Mouse (Mus musculus) hindbrain, embryonic 11.5 days (tissue): ENCODE measurements around the gene Slc47a1. TPM values are rescaled to one million over a fixed set of nuclear protein-coding genes. Genes with fewer than 3 reads are reported as not detected.
"Not testable (repeated sequence)": the region's sequence is repeated elsewhere in the genome, so short reads cannot be mapped to it uniquely, and the experiment has no call there.

ENCODE experiments used
- ATAC-seq: fragments of 200-750 bp; cut with Nextera tagmentation; 2 replicates; pipeline ENCODE4 v1.8.0; 2017; ENCODE audit warnings: mild to moderate bottlenecking, moderate TSS enrichment, moderate library complexity; ENCODE audit not compliant: low FRiP score
- DNase-seq: peaks from one replicate; pipeline ENCODE4 v3.0.0-alpha.2; 2015; ENCODE audit warnings: low spot score
- H3K27ac ChIP-seq: fragments of 300-500 bp; sonication (generic); 2 replicates; pipeline ENCODE4 v1.5.1; 2014; ENCODE audit warnings: mild to moderate bottlenecking, low read depth, low read length
- H3K27me3 ChIP-seq: fragments of 300-500 bp; sonication (generic); 2 replicates; pipeline ENCODE4 v1.6.1; 2014; ENCODE audit warnings: mild to moderate bottlenecking, low read length, moderate library complexity, mixed read lengths; ENCODE audit not compliant: control insufficient read depth, insufficient read depth
- H3K36me3 ChIP-seq: fragments of 300-500 bp; sonication (generic); 2 replicates; pipeline ENCODE4 v1.6.1; 2014; ENCODE audit warnings: mild to moderate bottlenecking, low read length, moderate library complexity, mixed read lengths; ENCODE audit not compliant: control insufficient read depth, insufficient read depth
- H3K4me1 ChIP-seq: fragments of 300-500 bp; sonication (generic); replicated peaks from 2 replicates; pipeline ENCODE4 v1.6.1; 2014; ENCODE audit warnings: low read length, mixed read lengths; ENCODE audit not compliant: control insufficient read depth, insufficient read depth
- H3K4me2 ChIP-seq: fragments of 300-500 bp; sonication (generic); replicated peaks from 2 replicates; pipeline ENCODE4 v1.6.1; 2014; ENCODE audit warnings: mild to moderate bottlenecking, low read depth, low read length
- H3K4me3 ChIP-seq: fragments of 300-500 bp; sonication (generic); 2 replicates; pipeline ENCODE4 v1.5.1; 2014; ENCODE audit warnings: low read depth, low read length
- H3K9ac ChIP-seq: fragments of 300-500 bp; sonication (generic); 2 replicates; pipeline ENCODE4 v1.6.1; 2014; ENCODE audit warnings: low read depth, low read length
- H3K9me3 ChIP-seq: fragments of 300-500 bp; sonication (generic); 2 replicates; pipeline ENCODE4 v1.6.1; 2016; ENCODE audit warnings: low read length; ENCODE audit not compliant: control insufficient read depth
- WGBS: fragments of 180-500 bp; shearing (Covaris S2); extraction: QIAGEN DNeasy Blood & Tissue Kit; methylation state at CpG from one replicate; pipeline ENCODE4 v1.1.7; 2014; 5-methylcytosine and 5-hydroxymethylcytosine counted together
- polyA plus RNA-seq: library from polyadenylated mRNA; unstranded; fragments of >200 nt; fragmentation: Nextera tagmentation; extraction: Ambion mirVana; gene quantifications from 2 replicates; pipeline ENCODE4 v1.2.1, GENCODE M21; 2014

The Slc47a1 gene
- polyA plus RNA-seq, 1 experiment from 2014 or later, result 0.15 TPM

- no peak overlapping the region for H3K27ac ChIP-seq
- WGBS, result 82% methylated on average over 2 of the region's 2 CpGs
- H3K9ac ChIP-seq, result no peak overlapping the region
- no peaks in the 10 kb centered on the region for H3K36me3 ChIP-seq
- H3K9me3 ChIP-seq, result no peaks in the 10 kb centered on the region
- H3K4me1 ChIP-seq, result no peaks in the 10 kb centered on the region
- no peak overlapping the region for H3K4me3 ChIP-seq
- no peaks in the 10 kb centered on the region for H3K27me3 ChIP-seq
- DNase-seq, result no peak
- no peak overlapping the region for H3K4me2 ChIP-seq
- ATAC-seq, result no peak
Measured at GRCm38 (mm10) chr11:61316864-61317263, 61.3 kb downstream of the Slc47a1 start.

GRCm38 (mm10) chr11:61310321-61310720, 67.8 kb downstream of the Slc47a1 start:
- 71% methylated on average over 7 of the region's 7 CpGs for WGBS
- Histone ChIP-seq H3K4me2 (no peak overlapping the region), H3K27me3 (no peaks in the 10 kb centered on the region), H3K4me1 (no peaks in the 10 kb centered on the region), H3K9me3 (no peaks in the 10 kb centered on the region), H3K36me3 (no peaks in the 10 kb centered on the region), H3K4me3 (no peak overlapping the region), H3K27ac (no peak overlapping the region), H3K9ac (no peak overlapping the region)
- no peak for DNase-seq
- no peak for ATAC-seq

- DNase-seq (no peak), ATAC-seq (no peak)
- Histone ChIP-seq H3K27ac (no peak overlapping the region), H3K9me3 (no peaks in the 10 kb centered on the region), H3K4me3 (no peak overlapping the region), H3K36me3 (no peaks in the 10 kb centered on the region), H3K4me2 (no peak overlapping the region), H3K9ac (no peak overlapping the region), H3K4me1 (no peaks in the 10 kb centered on the region), H3K27me3 (no peaks in the 10 kb centered on the region)
- 73% methylated on average over 12 of the region's 12 CpGs for WGBS
Measured at GRCm38 (mm10) chr11:61309831-61310230, 68.3 kb downstream of the Slc47a1 start.

GRCm38 (mm10) chr11:61307795-61308194, 70.3 kb downstream of the Slc47a1 start:
- 44% methylated on average over 7 of the region's 7 CpGs for WGBS
- ATAC-seq (no peak), DNase-seq (no peak)
- H3K9ac ChIP-seq, result no peak overlapping the region
- H3K27me3 ChIP-seq, result no peaks in the 10 kb centered on the region
- H3K4me3 ChIP-seq, result no peak overlapping the region
- H3K4me1 ChIP-seq, result no peaks in the 10 kb centered on the region
- no peaks in the 10 kb centered on the region for H3K9me3 ChIP-seq
- H3K36me3 ChIP-seq, result no peaks in the 10 kb centered on the region
- H3K27ac ChIP-seq, result no peak overlapping the region
- no peak overlapping the region for H3K4me2 ChIP-seq

GRCm38 (mm10) chr11:61305377-61305776, 72.8 kb downstream of the Slc47a1 start:
- Histone ChIP-seq H3K27ac (no peak overlapping the region), H3K27me3 (no peaks in the 10 kb centered on the region), H3K9ac (no peak overlapping the region), H3K36me3 (no peaks in the 10 kb centered on the region), H3K4me2 (no peak overlapping the region), H3K4me3 (no peak overlapping the region), H3K4me1 (no peaks in the 10 kb centered on the region; the same call in 1 of the 2 replicates), H3K9me3 (no peaks in the 10 kb centered on the region)
- DNase-seq (peak; percentile 41), ATAC-seq (no peak)
- WGBS, result 80% methylated on average over 4 of the region's 4 CpGs

- not testable (repeated sequence) for H3K9me3 ChIP-seq, H3K36me3 ChIP-seq, H3K4me3 ChIP-seq, ATAC-seq, H3K27me3 ChIP-seq, H3K4me2 ChIP-seq, H3K4me1 ChIP-seq, DNase-seq, H3K9ac ChIP-seq, H3K27ac ChIP-seq
- 91% methylated on average over 5 of the region's 10 CpGs for WGBS
Measured at GRCm38 (mm10) chr11:61304535-61304934, 73.6 kb downstream of the Slc47a1 start.

GRCm38 (mm10) chr11:61300716-61301392, 77.3 kb downstream of the Slc47a1 start:
- H3K4me3 ChIP-seq, result no peak overlapping the region
- H3K4me1 ChIP-seq, result no peaks in the 10 kb centered on the region; the same call in 1 of the 2 replicates
- H3K27me3 ChIP-seq, result no peaks in the 10 kb centered on the region
- H3K9ac ChIP-seq, result 0 out of 2 replicates have a peak overlapping the region, but pooled peaks have one; percentile 15
- DNase-seq, result no peak
- WGBS, result 22% methylated on average over 10 of the region's 16 CpGs
- H3K27ac ChIP-seq, result no peak overlapping the region
- H3K36me3 ChIP-seq, result no peaks in the 10 kb centered on the region
- no peaks in the 10 kb centered on the region for H3K9me3 ChIP-seq
- no peak for ATAC-seq
- peak overlapping the region; percentile 11; the same call in 1 of the 2 replicates for H3K4me2 ChIP-seq

- H3K9me3 ChIP-seq, result no peaks in the 10 kb centered on the region
- DNase-seq (no peak), ATAC-seq (no peak)
- H3K27me3 ChIP-seq, result no peaks in the 10 kb centered on the region
- no peaks in the 10 kb centered on the region for H3K36me3 ChIP-seq
- H3K4me2 ChIP-seq, result no peak overlapping the region
- 68% methylated on average over 3 of the region's 3 CpGs for WGBS
- no peak overlapping the region for H3K4me3 ChIP-seq
- H3K9ac ChIP-seq, result no peak overlapping the region
- H3K4me1 ChIP-seq, result no peaks in the 10 kb centered on the region; the same call in 1 of the 2 replicates
- no peak overlapping the region for H3K27ac ChIP-seq
Measured at GRCm38 (mm10) chr11:61300205-61300604, 77.9 kb downstream of the Slc47a1 start.

- no peaks in the 10 kb centered on the region for H3K9me3 ChIP-seq
- no peak overlapping the region for H3K4me2 ChIP-seq
- ATAC-seq, result no peak
- no peaks in the 10 kb centered on the region for H3K27me3 ChIP-seq
- no peak overlapping the region for H3K9ac ChIP-seq
- DNase-seq, result no peak
- no peak overlapping the region for H3K4me3 ChIP-seq
- H3K27ac ChIP-seq, result no peak overlapping the region
- H3K36me3 ChIP-seq, result no peaks in the 10 kb centered on the region
- WGBS, result 74% methylated on average over 2 of the region's 2 CpGs
- H3K4me1 ChIP-seq, result no peaks in the 10 kb centered on the region; the same call in 1 of the 2 replicates
Measured at GRCm38 (mm10) chr11:61297901-61298300, 80.2 kb downstream of the Slc47a1 start.
